Mouse (Mus musculus): ENCODE measurements around the gene Sort1. TPM values are rescaled to one million over a fixed set of nuclear protein-coding genes. Genes with fewer than 3 reads are reported as not detected.

Sort1 gene
- polyA plus RNA-seq (2017; shearing (Covaris generic)) = 0.09 TPM

GRCm38 (mm10) chr3:108283781-108284601 is at the start of gene Sort1:
Gene Sort1 (plus strand): TSS chr3:108284082.

GRCm38 (mm10) chr3:108256719-108257637 is 26.9 kb upstream of the Sort1 start, which contains the start of gene Psma5:
Gene Psma5 (plus strand): TSS chr3:108256926.

GRCm38 (mm10) chr3:108364270-108364995 is 80.6 kb downstream of the Sort1 start, which contains the start of gene Mybphl:
Gene Mybphl (plus strand): TSS chr3:108364911.

GRCm38 (mm10) chr3:108383485-108384354 is 99.8 kb downstream of the Sort1 start, which contains the start of gene Psrc1:
Gene Psrc1 (plus strand): TSS chr3:108383839.

Other genes with a start within 250 kb of the Sort1 start
- gene Gstm4, start 239.2 kb upstream of the Sort1 start, polyA plus RNA-seq (2017; shearing (Covaris generic)) = 3.4 TPM
- gene Ampd2, start 197.4 kb upstream of the Sort1 start, polyA plus RNA-seq (2017; shearing (Covaris generic)) = 23.5 TPM
- gene Gnat2, start 191.3 kb upstream of the Sort1 start, polyA plus RNA-seq (2017; shearing (Covaris generic)) = not detected
- gene Gnai3, start 137.9 kb upstream of the Sort1 start, polyA plus RNA-seq (2017; shearing (Covaris generic)) = 175 TPM
- not detected for gene Gpr61, start 129.2 kb upstream of the Sort1 start, polyA plus RNA-seq (2017; shearing (Covaris generic))
- 1.4 TPM for gene Amigo1, start 97.7 kb upstream of the Sort1 start, polyA plus RNA-seq (2017; shearing (Covaris generic))
- 14.3 TPM for gene Cyb561d1, start 82.9 kb upstream of the Sort1 start, polyA plus RNA-seq (2017; shearing (Covaris generic))
- 14.2 TPM for gene Atxn7l2, start 73.1 kb upstream of the Sort1 start, polyA plus RNA-seq (2017; shearing (Covaris generic))
- gene Sypl2, start 57.4 kb upstream of the Sort1 start, polyA plus RNA-seq (2017; shearing (Covaris generic)) = not detected
- gene Psma5, start 27.2 kb upstream of the Sort1 start, polyA plus RNA-seq (2017; shearing (Covaris generic)) = 59.2 TPM
- not detected for gene Mybphl, start 80.8 kb downstream of the Sort1 start, polyA plus RNA-seq (2017; shearing (Covaris generic))
- 1.9 TPM for gene Psrc1, start 99.8 kb downstream of the Sort1 start, polyA plus RNA-seq (2017; shearing (Covaris generic))
- 0.72 TPM for gene Celsr2, start 131.5 kb downstream of the Sort1 start, polyA plus RNA-seq (2017; shearing (Covaris generic))
- 126 TPM for gene Sars, start 161.1 kb downstream of the Sort1 start, polyA plus RNA-seq (2017; shearing (Covaris generic))

Measured in effector memory CD4-positive, alpha-beta T cell, adult 7 months (primary cell).